10 mouse cellular contexts compared by ENCODE assay signal in genomic region chr5:116829771-116830170, GRCm38 (mm10).
DNase-seq lines count a peak whose midpoint lies in the region; ATAC-seq lines count a peak whose summit lies in the region.
"Had no signal": no experiment of that assay in that cellular context is flagged by ENCODE, and none has a peak within 500 bp of the region (broad histone marks: within the 10 kb centered on the region; RNA-seq: fewer than 3 reads in every experiment).

No protein-coding gene starts in this region.

- H3K9me3 ChIP-seq in kidney, embryonic 16.5 days (ENCODE audit: low read length): no peaks in the 10 kb centered on the region
- H3K9me3 ChIP-seq: embryonic facial prominence, embryonic 15.5 days had no signal

- intact Hi-C loops in gastrocnemius, postnatal 36 days (cut with DNase I): no loop called here

- no peaks in the 10 kb centered on the region for H3K27me3 ChIP-seq in kidney, embryonic 16.5 days (ENCODE audit: insufficient read depth, low read length)
- H3K27me3 ChIP-seq: embryonic facial prominence, embryonic 15.5 days had no signal

- no peak overlapping the region for H3K9ac ChIP-seq in kidney, embryonic 16.5 days (replicated peaks; ENCODE audit: low read length)
- H3K9ac ChIP-seq: embryonic facial prominence, embryonic 15.5 days had no signal

- 13% methylated on average over 11 of the region's 11 CpGs for WGBS in kidney, embryonic 16.5 days

- H3K4me2 ChIP-seq in kidney, embryonic 16.5 days (replicated peaks; ENCODE audit: low read depth, low read length): no peak overlapping the region
- H3K4me2 ChIP-seq: embryonic facial prominence, embryonic 15.5 days had no signal

- DNase-seq in adrenal gland, adult (ENCODE audit: inconsistent age in 2 of 2, low spot score in 1 of 2): peak; percentile 5 to 45
- no peak for DNase-seq in adrenal gland, adult 18-20 months (ENCODE audit: low spot score in 2 of 2)
- DNase-seq in kidney, postnatal 4 days: peak; percentile 66 to 78
- peak; percentile 46 for DNase-seq in adrenal gland, postnatal 10 days
- peak; percentile 86 for DNase-seq in mesoderm, embryonic 11.5 days (ENCODE audit: low read depth, low spot score)
- no peak for DNase-seq in gastrocnemius, postnatal 36 days
- DNase-seq: heart, adult 2 months had no signal

- no peaks in the 10 kb centered on the region for H3K4me1 ChIP-seq in kidney, embryonic 16.5 days (ENCODE audit: insufficient read depth, low read length)
- H3K4me1 ChIP-seq: embryonic facial prominence, embryonic 15.5 days had no signal

- H3K36me3 ChIP-seq in kidney, embryonic 16.5 days (ENCODE audit: insufficient read depth, low read length): no peaks in the 10 kb centered on the region
- H3K36me3 ChIP-seq: embryonic facial prominence, embryonic 15.5 days had no signal

- no peak for ATAC-seq in kidney, embryonic 16.5 days (ENCODE audit: low FRiP score, low TSS enrichment)
- no peak for ATAC-seq in megakaryocyte-erythroid progenitor cell, adult 5-6 weeks (replicated peaks; ENCODE audit: low FRiP score, low TSS enrichment, poor library complexity, severe bottlenecking)

- H3K4me3 ChIP-seq in kidney, embryonic 16.5 days (ENCODE audit: low read length): no peak overlapping the region
- H3K4me3 ChIP-seq: embryonic facial prominence, embryonic 15.5 days; heart, adult 2 months had no signal

- no peak overlapping the region for H3K27ac ChIP-seq in kidney, embryonic 16.5 days (ENCODE audit: low read length)
- H3K27ac ChIP-seq: embryonic facial prominence, embryonic 15.5 days; heart, adult 2 months had no signal

Comparison
In these comparisons a context has a peak if more than half of its experiments do, and no peak if none do; other contexts are left out.
1. DNase-seq: peak in adrenal gland, adult (2 of 2), kidney, postnatal 4 days (2 of 2), adrenal gland, postnatal 10 days (single experiment) and mesoderm, embryonic 11.5 days (single experiment); none in adrenal gland, adult 18-20 months (0 of 2) and gastrocnemius, postnatal 36 days (0 of 2).